Mouse (Mus musculus) stomach, embryonic 15.5 days (tissue): ENCODE measurements at regions not wholly inside any gene's neighbourhood (a gene's known extent, or its start where the extent isn't known, plus 50 kb on each side); places are given as distances from the start of the nearest gene placed in this dataset.

Experiments used
- ATAC-seq: fragments of 200-750 bp; cut with Nextera tagmentation; 2 replicates; pipeline ENCODE4 v1.8.0; 2017; ENCODE audit warnings: low read depth, moderate number of reproducible peaks, moderate TSS enrichment; ENCODE audit not compliant: insufficient read depth, low FRiP score
- H3K27ac ChIP-seq: fragments of 300-500 bp; sonication (generic); 2 replicates; pipeline ENCODE4 v1.5.1; 2015; ENCODE audit warnings: mild to moderate bottlenecking, inconsistent platforms
- H3K27me3 ChIP-seq: fragments of 300-500 bp; sonication (generic); replicated peaks from 2 replicates; pipeline ENCODE4 v1.6.1; 2015; ENCODE audit warnings: inconsistent platforms
- H3K36me3 ChIP-seq: fragments of 300-500 bp; sonication (generic); 2 replicates; pipeline ENCODE4 v1.6.1; 2015; ENCODE audit warnings: inconsistent platforms
- H3K4me1 ChIP-seq: fragments of 300-500 bp; sonication (generic); 2 replicates; pipeline ENCODE4 v1.6.1; 2015; ENCODE audit warnings: inconsistent platforms
- H3K4me2 ChIP-seq: fragments of 300-500 bp; sonication (generic); 2 replicates; pipeline ENCODE4 v1.6.1; 2015; ENCODE audit warnings: mild to moderate bottlenecking, inconsistent platforms
- H3K4me3 ChIP-seq: fragments of 300-500 bp; sonication (generic); replicated peaks from 2 replicates; pipeline ENCODE4 v1.5.1; 2015; ENCODE audit warnings: inconsistent platforms
- H3K9ac ChIP-seq: fragments of 300-500 bp; sonication (generic); 2 replicates; pipeline ENCODE4 v1.6.1; 2015; ENCODE audit warnings: inconsistent platforms
- H3K9me3 ChIP-seq: fragments of 300-500 bp; sonication (generic); 2 replicates; pipeline ENCODE4 v1.6.1; 2016; ENCODE audit warnings: inconsistent platforms
- WGBS: fragments of 180-500 bp; shearing (Covaris S2); methylation state at CpG from one replicate; pipeline ENCODE4 v1.1.7; 2015; 5-methylcytosine and 5-hydroxymethylcytosine counted together

- H3K27ac ChIP-seq: no peak overlapping the region
- H3K27me3 ChIP-seq: no peaks in the 10 kb centered on the region
- WGBS: 69% methylated on average over 8 of the region's 8 CpGs
- ATAC-seq: no peak
- no peak overlapping the region for H3K9ac ChIP-seq
- H3K4me3 ChIP-seq: no peak overlapping the region
- no peaks in the 10 kb centered on the region for H3K9me3 ChIP-seq
- H3K36me3 ChIP-seq: no peaks in the 10 kb centered on the region
- no peak overlapping the region for H3K4me2 ChIP-seq
- H3K4me1 ChIP-seq: no peaks in the 10 kb centered on the region
Observed at GRCm38 (mm10) chr5:47557152-47557800, 425.7 kb upstream of the Slit2 start.
